Mouse (Mus musculus) testis, adult 10 weeks (tissue): Measurements from ENCODE around the gene Lman2. TPM values are rescaled to one million over a fixed set of nuclear protein-coding genes. Genes with fewer than 3 reads are reported as not detected.

ENCODE experiments used
- polyA plus RNA-seq: library from polyadenylated mRNA; stranded (reverse); fragments of 350-450 nt; fragmentation: Illumina TruSeq; extraction: RNeasy Lipid Tissue Mini Kit (QIAGEN cat#74804); gene quantifications from one replicate; pipeline ENCODE4 v1.2.3, GENCODE M21; 2014; ENCODE audit warnings: low read depth, low replicate concordance

Gene Lman2
- 5.4 TPM for polyA plus RNA-seq

DNA sequence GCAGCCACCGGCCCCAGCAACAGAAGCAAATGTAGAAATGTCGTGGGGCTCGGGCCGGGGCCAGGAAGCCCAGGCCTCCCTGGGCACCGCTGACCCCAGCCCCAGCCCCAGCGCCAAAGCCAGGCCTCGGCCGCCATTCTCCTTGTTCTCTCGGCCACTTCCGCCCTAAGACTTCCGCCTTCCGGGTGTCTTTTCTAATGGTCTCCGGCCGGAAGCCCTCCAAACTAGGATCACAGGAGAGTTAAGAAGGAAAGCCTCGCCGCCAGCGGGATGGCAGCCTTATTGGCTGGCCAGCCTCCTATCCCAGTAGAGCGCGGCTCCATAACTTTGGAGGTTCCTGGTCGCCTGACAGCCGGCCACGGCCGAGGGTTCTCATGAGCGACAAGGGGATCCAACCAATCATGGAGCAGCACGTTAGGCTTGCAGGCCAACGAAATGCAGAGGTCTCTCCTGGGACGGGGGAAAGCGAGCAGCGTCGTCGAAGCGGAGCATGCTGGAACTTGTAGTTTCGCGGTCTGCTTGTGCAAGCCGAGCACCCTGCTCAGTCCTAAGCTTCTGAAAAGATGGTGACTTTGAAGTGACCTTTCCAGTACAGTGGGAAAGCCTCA lies at the start of gene Lman2:
TSS of gene Lman2 (minus strand) at position 331 of the 608 bp plus-strand sequence.

DNA sequence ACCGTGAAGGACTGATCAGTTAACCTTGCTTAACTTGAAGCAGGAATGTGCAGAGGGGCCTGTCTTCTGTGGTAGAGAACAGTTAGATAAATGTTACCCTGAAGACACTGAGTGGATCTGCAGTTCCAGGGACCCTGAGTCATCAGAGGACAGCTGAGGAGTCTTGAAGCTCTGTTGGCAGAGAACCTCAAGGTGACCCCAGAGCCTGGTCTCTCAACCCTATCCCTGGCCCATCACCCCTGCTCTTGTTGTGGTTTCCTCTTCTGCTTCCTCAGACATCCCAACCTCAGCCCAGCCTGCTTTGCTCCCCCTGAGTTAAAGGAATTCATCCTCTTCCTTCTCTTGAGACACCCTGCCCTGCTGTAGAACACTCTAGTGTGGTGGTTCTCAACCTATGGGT lies 35.5 kb upstream of the Lman2 start, which contains the start of gene Slc34a1:
TSS of gene Slc34a1 (plus strand) at position 100 of the 400 bp plus-strand sequence.

DNA sequence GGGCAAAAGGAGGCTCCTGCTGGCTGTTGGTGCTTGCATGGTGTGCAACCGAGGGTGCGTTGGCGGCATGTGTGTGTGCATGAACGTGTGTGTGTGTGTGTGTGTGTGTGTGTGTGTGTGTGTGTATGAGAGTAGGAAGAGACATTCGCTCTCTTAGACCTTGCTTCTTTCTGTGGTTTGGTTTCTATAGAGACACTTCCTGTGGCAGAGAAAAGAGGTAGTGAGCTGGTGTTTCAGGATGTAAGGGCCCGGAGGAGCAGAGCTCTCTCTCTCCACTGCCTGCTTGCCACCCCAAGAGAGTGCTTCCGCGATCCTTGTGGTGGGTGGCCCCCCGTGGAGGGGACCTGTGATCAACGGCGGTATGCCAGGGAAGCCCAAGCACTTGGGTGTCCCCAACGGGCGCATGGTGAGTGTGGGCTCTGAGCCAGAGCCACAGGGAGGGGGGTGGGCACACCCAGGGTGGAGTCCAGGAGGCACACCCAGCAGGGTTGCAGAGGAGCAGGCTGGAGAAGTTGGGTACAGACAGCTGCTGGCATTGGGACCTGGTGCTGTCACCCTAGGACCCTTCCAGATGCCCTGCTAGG lies 7.0 kb upstream of the Lman2 start, which contains the start of gene Rgs14:
TSS of gene Rgs14 (plus strand) at position 202 of the 584 bp plus-strand sequence.

DNA sequence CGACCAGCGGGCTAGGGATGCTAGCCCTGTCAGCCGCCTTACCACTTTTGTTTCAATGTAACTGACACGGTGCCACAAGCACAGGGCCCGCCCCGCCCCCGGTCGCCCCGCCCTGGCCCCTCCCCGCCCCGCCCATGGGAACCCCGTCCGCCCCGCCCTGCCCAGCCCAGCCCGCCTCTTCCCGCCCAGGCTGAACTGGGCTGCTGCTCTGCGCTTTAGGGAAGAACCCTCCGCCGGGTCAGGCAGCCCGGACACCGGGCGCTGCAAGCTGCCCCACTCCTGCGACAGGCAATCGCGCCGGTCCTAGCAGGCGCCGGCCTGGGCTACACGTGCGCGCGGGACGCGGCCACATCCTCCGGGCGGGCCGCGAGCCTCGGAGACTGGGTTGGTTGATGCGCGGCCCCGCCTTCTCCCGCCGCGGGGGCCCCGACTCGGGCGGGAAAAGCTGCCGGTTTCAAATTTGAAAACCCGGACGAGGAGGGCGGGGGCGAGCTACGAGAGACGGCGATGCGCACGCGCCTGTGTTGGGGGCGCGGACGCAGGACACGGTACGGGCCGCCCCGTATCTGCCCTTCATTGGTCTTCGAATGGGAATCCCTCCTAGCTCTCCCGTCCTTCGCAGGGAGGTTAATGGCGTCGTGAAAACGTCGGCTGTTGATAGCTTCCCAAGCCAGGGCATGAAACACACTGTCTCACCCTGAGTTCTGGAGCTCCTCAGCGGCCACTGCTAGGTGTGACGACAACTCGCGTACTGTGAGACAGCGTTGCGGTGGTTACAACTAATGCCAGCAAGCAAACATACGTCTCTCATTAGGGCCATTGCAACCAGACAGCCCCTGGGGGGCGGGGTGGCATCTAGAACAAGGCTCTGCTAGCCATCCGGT lies 32.7 kb downstream of the Lman2 start, which contains the start of gene Mxd3:
TSS of gene Mxd3 (minus strand) at position 141 of the 884 bp plus-strand sequence.

DNA sequence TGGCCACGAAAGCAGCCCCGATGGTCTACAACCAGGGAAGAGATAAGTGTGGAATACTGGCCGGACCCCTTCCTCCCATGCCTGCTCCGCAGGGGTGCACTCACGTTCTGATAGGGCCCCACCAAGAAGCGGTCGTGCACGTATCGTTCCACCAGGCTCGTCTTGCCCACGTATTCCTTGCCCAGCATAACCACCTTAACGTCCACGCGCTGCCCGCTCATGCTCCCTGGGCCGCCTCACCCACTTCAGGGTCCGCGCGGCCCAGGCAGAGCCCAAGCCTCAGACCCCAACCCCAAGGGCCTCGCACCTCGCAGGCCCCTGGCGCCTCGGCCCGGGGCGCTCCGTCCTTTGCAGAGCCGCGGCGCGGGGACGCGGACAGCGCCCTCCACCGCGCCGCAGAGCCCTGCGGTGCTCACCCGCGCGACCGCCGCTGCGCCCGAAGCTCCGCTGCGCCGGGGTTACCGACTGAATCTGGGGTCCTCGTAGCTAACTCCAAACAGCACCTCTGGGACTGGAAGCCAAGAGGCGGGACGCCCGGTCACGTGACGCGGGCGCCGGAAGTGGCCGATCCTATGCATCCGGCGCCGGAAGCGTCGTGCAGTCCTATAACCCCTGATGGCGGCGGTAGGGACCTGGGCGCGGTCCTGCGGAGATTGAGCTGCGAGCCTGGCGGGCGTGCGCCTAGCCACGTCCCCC lies 41.0 kb downstream of the Lman2 start, which contains the start of gene Rab24:
TSS of gene Rab24 (minus strand) at position 513 of the 696 bp plus-strand sequence.

DNA sequence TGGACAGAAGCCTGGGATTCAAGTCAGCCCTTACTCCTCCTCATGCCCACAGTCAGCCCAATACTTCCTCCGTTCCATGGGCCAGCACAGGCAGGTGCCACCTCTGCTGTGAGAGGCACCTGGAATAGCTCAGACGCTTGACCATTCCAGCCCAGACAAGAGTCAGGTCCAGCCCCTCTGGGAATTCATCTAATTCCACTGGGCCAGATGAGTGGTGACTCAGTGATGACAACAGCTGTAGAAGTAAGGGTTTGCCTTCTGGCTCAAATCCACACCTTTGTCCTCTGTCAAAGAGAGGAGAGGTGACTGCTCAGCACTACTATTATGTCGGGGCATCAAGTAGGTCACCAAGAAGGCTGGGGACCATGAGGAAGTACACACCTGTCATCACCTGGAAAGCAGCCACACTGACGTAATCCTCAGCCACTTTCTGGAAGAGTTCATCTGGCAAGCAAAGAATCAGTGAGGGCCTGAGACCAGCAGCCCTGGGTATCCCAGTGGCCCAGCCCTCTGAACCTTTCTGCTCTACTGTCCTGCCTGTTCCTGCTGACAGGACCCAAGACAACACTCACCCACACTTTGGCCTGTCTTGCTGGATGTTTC lies 42.6 kb downstream of the Lman2 start, which contains the start of gene Prelid1:
TSS of gene Prelid1 (plus strand) at position 570 of the 603 bp plus-strand sequence.

Other genes with a start within 250 kb of the Lman2 start
- not detected for gene Gm17617, start 229.2 kb downstream of the Lman2 start, polyA plus RNA-seq
- not detected for gene Fgfr4, start 210.1 kb downstream of the Lman2 start, polyA plus RNA-seq
- gene Nsd1, start 153.0 kb downstream of the Lman2 start, polyA plus RNA-seq, result 38.5 TPM
- gene Prelid1, start 42.3 kb downstream of the Lman2 start, polyA plus RNA-seq, result 1.8 TPM
- gene Rab24, start 40.8 kb downstream of the Lman2 start, polyA plus RNA-seq, result 5.3 TPM
- not detected for gene Mxd3, start 33.0 kb downstream of the Lman2 start, polyA plus RNA-seq
- not detected for gene Rgs14, start 6.9 kb upstream of the Lman2 start, polyA plus RNA-seq
- gene Slc34a1, start 35.4 kb upstream of the Lman2 start, polyA plus RNA-seq, result not detected
- 0.50 TPM for gene Pfn3, start 52.4 kb upstream of the Lman2 start, polyA plus RNA-seq
- gene F12, start 64.0 kb upstream of the Lman2 start, polyA plus RNA-seq, result not detected
- gene Grk6, start 82.3 kb upstream of the Lman2 start, polyA plus RNA-seq, result 1.5 TPM
- not detected for gene Prr7, start 101.5 kb upstream of the Lman2 start, polyA plus RNA-seq
- 1.4 TPM for gene Dbn1, start 125.3 kb upstream of the Lman2 start, polyA plus RNA-seq
- 0.13 TPM for gene Pdlim7, start 150.9 kb upstream of the Lman2 start, polyA plus RNA-seq
- gene Dok3, start 166.5 kb upstream of the Lman2 start, polyA plus RNA-seq, result not detected
- 3.1 TPM for gene Ddx41, start 173.9 kb upstream of the Lman2 start, polyA plus RNA-seq
- 2.9 TPM for gene Fam193b, start 208.3 kb upstream of the Lman2 start, polyA plus RNA-seq
- 17.2 TPM for gene Tmed9, start 210.9 kb upstream of the Lman2 start, polyA plus RNA-seq
- 2.7 TPM for gene B4galt7, start 237.1 kb upstream of the Lman2 start, polyA plus RNA-seq